Mouse (Mus musculus) liver, adult 10 weeks (tissue): ENCODE measurements around the gene Orm2. TPM values are rescaled to one million over a fixed set of nuclear protein-coding genes. Genes with fewer than 3 reads are reported as not detected.

Experiments
- polyA plus RNA-seq: library from polyadenylated mRNA; stranded (reverse); fragments of 350-450 nt; fragmentation: Illumina TruSeq; extraction: RNeasy Lipid Tissue Mini Kit (QIAGEN cat#74804); gene quantifications from one replicate; pipeline ENCODE4 v1.2.3, GENCODE M21; 2014; ENCODE audit warnings: low read depth, low replicate concordance

Gene Orm2
- polyA plus RNA-seq: 74.8 TPM

DNA sequence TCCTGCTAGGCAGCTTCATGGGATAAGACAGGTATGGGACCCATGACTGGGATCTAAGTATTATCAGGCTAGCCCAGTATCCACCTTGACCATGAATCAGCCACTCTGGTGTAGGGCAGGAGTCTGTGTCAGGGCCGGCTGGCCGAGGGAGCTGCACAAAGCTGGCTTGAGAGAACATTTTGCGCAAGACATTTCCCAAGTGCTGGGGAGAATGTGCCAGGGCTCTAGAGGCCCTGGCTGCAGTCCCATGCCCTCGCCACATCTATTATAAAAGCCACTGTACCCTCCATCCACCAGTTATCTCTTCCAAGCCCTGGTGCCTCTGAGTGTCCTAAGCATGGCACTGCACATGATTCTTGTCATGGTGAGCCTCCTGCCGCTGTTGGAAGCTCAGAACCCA is at the start of gene Orm2:
Gene Orm2 (plus strand): TSS at position 300 of the 400 bp plus-strand sequence.

DNA sequence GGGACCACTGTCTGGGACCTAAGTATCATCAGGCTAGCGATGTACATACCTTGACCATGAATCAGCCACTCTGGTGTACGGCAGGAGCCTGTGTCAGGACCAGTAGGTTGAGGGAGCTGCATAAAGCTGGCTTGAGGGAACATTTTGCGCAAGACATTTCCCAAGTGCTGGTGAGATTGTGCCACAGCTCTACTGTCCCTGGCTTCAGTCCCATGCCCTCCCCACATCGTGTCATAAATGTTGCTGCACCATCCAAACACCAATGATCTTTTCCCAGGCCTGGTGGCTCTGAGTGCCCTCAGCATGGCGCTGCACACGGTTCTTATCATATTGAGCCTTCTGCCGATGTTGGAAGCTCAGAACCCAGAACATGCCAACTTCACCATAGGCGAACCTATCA is 18.0 kb upstream of the Orm2 start, which contains the start of gene Orm1:
Gene Orm1 (plus strand): TSS at position 266 of the 400 bp plus-strand sequence.

GRCm38 (mm10) chr4:63355877-63356665 is 6.2 kb upstream of the Orm2 start, which contains the start of gene Orm3:
Gene Orm3 (plus strand): TSS chr4:63356162.

GRCm38 (mm10) chr4:63403040-63403959 is 41.1 kb downstream of the Orm2 start, which contains the start of gene Akna:
Gene Akna (minus strand): TSS chr4:63403354.

Other genes starting within 250 kb of the Orm2 start
- 569 TPM for gene Ambp, start 207.7 kb upstream of the Orm2 start, polyA plus RNA-seq
- not detected for gene Kif12, start 190.3 kb upstream of the Orm2 start, polyA plus RNA-seq
- gene Col27a1, start 148.4 kb upstream of the Orm2 start, polyA plus RNA-seq: 1.7 TPM
- gene Orm1, start 17.9 kb upstream of the Orm2 start, polyA plus RNA-seq: 1,994 TPM
- gene Orm3, start 6.3 kb upstream of the Orm2 start, polyA plus RNA-seq: 44.5 TPM
- gene Akna, start 40.9 kb downstream of the Orm2 start, polyA plus RNA-seq: 0.05 TPM
- gene Whrn, start 133.5 kb downstream of the Orm2 start, polyA plus RNA-seq: not detected
- gene Atp6v1g1, start 182.3 kb downstream of the Orm2 start, polyA plus RNA-seq: 112 TPM
- 2.9 TPM for gene Tmem268, start 196.3 kb downstream of the Orm2 start, polyA plus RNA-seq
- gene Gm11213, start 242.8 kb downstream of the Orm2 start, polyA plus RNA-seq: not detected